Mouse (Mus musculus) erythroblast, embryonic 14.5 days (primary cell): ENCODE measurements around the gene Gypa. TPM values are rescaled to one million over a fixed set of nuclear protein-coding genes. Genes with fewer than 3 reads are reported as not detected.
A peak's percentile ranks its signal among the peaks of the same experiment; 100 is the strongest.

Experiments
- H3K27me3 ChIP-seq: 2 replicates; pipeline ENCODE4 v1.6.1; 2012; ENCODE audit warnings: inconsistent platforms; ENCODE audit not compliant: control insufficient read depth
- H3K36me3 ChIP-seq: 2 replicates; pipeline ENCODE4 v1.6.1; 2012; ENCODE audit warnings: mild to moderate bottlenecking, inconsistent platforms; ENCODE audit not compliant: control insufficient read depth
- H3K4me1 ChIP-seq: 2 replicates; pipeline ENCODE4 v1.6.1; 2012; ENCODE audit warnings: inconsistent platforms; ENCODE audit not compliant: control insufficient read depth
- H3K4me3 ChIP-seq: replicated peaks from 2 replicates; pipeline ENCODE3; 2012; ENCODE audit warnings: moderate library complexity, mild to moderate bottlenecking, inconsistent platforms
- H3K9me3 ChIP-seq: 2 replicates; pipeline ENCODE4 v1.6.1; 2012; ENCODE audit warnings: low read length, inconsistent platforms, mixed read lengths; ENCODE audit not compliant: control insufficient read depth
- GATA1 ChIP-seq: IDR thresholded peaks from 2 replicates; pipeline ENCODE4 v1.6.1; 2012; ENCODE audit warnings: low read length, inconsistent platforms, mixed read lengths
- TAL1 ChIP-seq: IDR thresholded peaks from 3 replicates; pipeline ENCODE4 v1.6.1; 2012; ENCODE audit warnings: low read length, inconsistent platforms, mixed read lengths
- polyA plus RNA-seq: library from polyadenylated mRNA; stranded (reverse); fragments of >175 nt; gene quantifications from 2 replicates; pipeline ENCODE4 v1.2.3, GENCODE M21; 2012

Gypa gene
- polyA plus RNA-seq, 1 experiment: 38.2 TPM

DNA sequence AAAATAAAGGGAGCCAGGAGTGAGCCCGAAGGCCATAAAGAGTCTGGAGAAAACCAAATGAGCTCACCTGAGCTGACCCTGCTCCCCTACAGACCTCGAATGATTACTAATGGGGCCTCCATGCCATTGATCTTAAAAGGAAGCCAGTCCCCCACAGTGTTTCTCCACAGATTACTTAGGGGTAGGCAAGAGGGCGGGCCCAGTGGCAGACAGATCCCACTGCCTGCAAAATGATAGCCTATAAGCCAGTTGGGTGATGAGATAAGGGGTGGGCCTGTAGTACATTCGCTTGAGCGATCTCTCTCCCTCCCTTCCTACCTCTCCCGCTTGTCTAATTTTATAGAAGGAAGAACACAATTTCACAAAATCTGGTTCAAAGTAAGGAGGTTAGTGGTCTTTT, 7.7 kb downstream of the Gypa start:
- H3K36me3 ChIP-seq: peaks cover 99% of the 10 kb centered on the region

DNA sequence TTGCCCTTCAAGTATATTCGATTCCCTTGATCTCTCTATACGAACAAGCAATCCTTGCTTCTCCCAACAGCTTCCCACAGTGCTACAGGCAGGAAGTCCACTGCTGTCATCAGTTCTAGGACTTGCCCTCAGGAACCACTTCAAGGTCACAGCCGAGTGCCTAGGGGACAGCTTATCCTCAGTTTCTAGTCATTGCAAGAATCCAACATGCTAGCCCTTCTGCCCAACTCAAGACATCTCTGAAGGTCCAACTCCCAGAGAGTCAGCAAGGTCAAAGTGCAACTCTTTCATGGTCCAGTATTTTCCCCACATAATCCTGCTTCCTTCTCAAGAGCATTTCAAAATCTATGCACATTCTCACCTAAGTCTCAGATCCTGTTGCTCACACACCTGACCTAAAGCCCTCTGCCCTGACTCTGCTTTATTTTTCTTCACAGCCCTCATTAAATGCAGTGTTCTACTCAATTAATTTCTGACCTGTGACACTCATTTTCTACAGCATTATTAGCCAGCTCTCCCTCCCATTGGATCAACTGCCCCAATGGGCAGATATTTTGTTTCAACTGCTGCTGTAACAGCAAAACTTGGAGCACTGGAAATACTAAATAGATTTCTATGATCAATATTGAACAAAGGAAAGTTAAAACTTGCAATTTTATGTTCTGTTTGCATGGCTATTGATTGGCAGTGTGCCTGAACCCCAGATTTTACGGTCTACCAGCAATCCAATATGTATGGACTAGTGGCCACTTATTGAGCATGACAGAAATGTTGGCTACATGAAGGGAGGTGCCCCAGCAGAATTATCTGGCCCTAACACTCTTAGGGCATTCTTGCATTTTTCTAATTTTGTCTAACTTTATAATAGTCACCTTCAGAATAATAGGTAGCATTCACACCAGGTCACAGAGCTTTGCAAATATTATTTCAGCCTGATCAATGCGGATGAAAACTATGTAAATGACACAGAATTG, 33.1 kb downstream of the Gypa start:
- TF ChIP-seq GATA1: no peak
- no peak for TF ChIP-seq TAL1
- Histone ChIP-seq H3K4me3 (no peak overlapping the region), H3K9me3 (0 out of 2 replicates have a peak, but pooled peaks cover 2% of the 10 kb centered on the region), H3K36me3 (no peaks in the 10 kb centered on the region), H3K4me1 (peaks cover 19% of the 10 kb centered on the region), H3K27me3 (no peaks in the 10 kb centered on the region)

More for the DNA sequence above, 7.7 kb downstream of the Gypa start:
- TF ChIP-seq GATA1 (peak; percentile 89), TAL1 (peak; percentile 81)
- Histone ChIP-seq H3K4me3 (peak overlapping the region; percentile 82), H3K9me3 (no peaks in the 10 kb centered on the region), H3K4me1 (peaks cover 82% of the 10 kb centered on the region), H3K27me3 (no peaks in the 10 kb centered on the region)

DNA sequence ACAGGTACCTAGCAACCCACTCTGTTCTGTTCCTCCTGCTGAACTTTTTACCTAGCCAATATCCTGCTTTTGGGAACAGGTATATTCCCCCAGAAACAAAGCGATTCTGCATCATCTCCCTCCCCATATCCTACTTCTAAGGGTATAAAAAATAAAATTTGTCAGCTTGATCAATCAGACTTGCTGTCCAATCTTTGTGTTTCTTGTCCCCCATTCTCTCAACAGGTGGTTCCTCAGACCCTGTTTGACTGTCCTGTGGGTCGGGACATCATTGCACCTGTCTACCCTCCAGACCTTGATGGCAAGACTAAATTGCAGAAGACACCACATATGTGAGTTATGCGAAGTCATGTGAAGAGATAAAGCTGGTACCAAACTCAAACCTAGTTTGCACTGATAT, 48.3 kb downstream of the Gypa start:
- Histone ChIP-seq H3K4me1 (peaks cover 9% of the 10 kb centered on the region), H3K4me3 (no peak overlapping the region)

GRCm38 (mm10) chr8:80550436-80550835, 56.9 kb downstream of the Gypa start:
- TF ChIP-seq GATA1 (no peak), TAL1 (no peak)
- H3K36me3 ChIP-seq: no peaks in the 10 kb centered on the region
- H3K9me3 ChIP-seq: no peaks in the 10 kb centered on the region; the same call in 1 of the 2 replicates
- H3K27me3 ChIP-seq: no peaks in the 10 kb centered on the region
- peaks cover 55% of the 10 kb centered on the region for H3K4me1 ChIP-seq
- H3K4me3 ChIP-seq: no peak overlapping the region

More for the DNA sequence above, 48.3 kb downstream of the Gypa start:
- peaks cover 6% of the 10 kb centered on the region for H3K9me3 ChIP-seq
- H3K36me3 ChIP-seq: no peaks in the 10 kb centered on the region
- no peaks in the 10 kb centered on the region for H3K27me3 ChIP-seq
- no peak for TF ChIP-seq TAL1
- no peak for TF ChIP-seq GATA1

- Histone ChIP-seq H3K36me3 (no peaks in the 10 kb centered on the region), H3K4me1 (peaks cover 61% of the 10 kb centered on the region), H3K27me3 (no peaks in the 10 kb centered on the region), H3K9me3 (no peaks in the 10 kb centered on the region; the same call in 1 of the 2 replicates), H3K4me3 (peak overlapping the region; percentile 18)
- peak; percentile 54 for TF ChIP-seq TAL1
- peak; percentile 38; the same call in 1 of the 2 replicates for TF ChIP-seq GATA1
Measured at GRCm38 (mm10) chr8:80551303-80551702, 57.7 kb downstream of the Gypa start.

DNA sequence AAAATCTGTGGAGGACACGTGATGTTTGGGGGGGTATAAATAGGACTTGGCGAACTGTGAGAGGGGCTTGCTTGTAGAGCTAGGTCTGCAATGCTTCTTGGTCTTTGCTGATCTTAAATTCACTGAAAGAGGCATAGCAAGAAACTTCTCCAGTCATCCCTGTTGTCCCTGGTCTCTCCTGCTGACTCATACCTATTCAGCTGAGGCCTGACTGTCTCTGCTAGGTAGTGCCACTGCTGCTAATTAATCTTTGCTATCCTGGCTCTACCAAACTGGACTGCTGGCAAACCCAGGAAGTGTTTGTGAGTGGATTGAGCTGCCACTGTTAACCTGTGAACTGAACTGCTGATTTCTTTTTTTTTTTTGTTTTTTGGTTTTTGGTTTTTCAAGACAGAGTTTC, 61.4 kb downstream of the Gypa start:
- no peaks in the 10 kb centered on the region for H3K36me3 ChIP-seq
- no peaks in the 10 kb centered on the region; the same call in 1 of the 2 replicates for H3K9me3 ChIP-seq
- H3K27me3 ChIP-seq: no peaks in the 10 kb centered on the region
- peaks cover 54% of the 10 kb centered on the region for H3K4me1 ChIP-seq
- no peak overlapping the region for H3K4me3 ChIP-seq
- TF ChIP-seq TAL1 (no peak), GATA1 (no peak)

Other genes starting within 250 kb of the Gypa start
- not detected in 2 replicates for gene Frem3, start 117.3 kb downstream of the Gypa start, polyA plus RNA-seq
- gene Smarca5, start 245.7 kb downstream of the Gypa start, polyA plus RNA-seq: 0.96 and 1.3 TPM in 2 replicates